Mouse (Mus musculus): Measurements from ENCODE around the gene Casc1.
"Not testable (repeated sequence)": the region's sequence is repeated elsewhere in the genome, so short reads cannot be mapped to it uniquely, and the experiment has no call there.

Casc1 gene

DNA sequence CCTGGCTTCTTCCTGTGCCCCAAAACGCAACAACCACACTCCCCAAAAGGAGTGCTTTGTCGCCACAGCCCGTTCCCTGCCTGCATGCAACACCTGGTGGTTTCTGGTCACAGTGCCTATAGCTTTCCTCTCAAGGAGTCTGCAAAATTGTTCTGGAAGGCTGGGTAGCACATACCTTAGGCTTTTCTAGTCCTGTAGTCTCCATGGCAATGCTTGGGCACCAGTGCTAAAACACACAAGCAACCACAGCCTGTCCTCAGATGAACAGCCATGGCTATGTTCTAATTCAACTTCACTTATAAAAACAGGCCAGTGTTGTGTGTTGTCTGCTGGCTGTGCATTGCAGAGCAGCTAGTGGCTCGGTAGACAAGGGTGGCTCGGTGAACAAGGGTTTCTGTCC, 74.0 kb downstream of the Casc1 start:
- DNase-seq (ENCODE audit: low spot score in 2 of 2), result no peak

- no peak for DNase-seq (ENCODE audit: low spot score in 2 of 2)
These were observed 75.0 kb downstream of the Casc1 start for GRCm38 (mm10) chr6:145135804-145136203.

DNA sequence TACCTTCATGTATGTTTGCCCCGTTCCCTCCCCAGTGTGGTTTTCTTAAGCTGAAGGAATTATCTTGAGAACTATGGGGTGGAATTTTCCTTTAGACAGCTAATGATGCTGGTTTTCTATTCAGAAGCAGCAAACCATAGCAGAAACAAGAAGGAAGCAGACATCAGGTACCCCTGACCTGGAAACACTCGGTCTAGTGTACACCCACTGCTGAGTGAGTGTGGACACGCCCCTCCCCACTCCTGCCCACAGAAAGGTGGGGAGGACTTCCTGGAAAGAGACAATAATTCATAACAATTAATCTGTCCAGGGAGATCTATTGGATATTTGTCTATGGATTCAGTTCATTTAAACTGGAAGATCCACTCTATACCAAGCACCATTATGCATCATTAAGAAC, 75.5 kb downstream of the Casc1 start:
- no peak for DNase-seq (ENCODE audit: low spot score in 2 of 2)

DNA sequence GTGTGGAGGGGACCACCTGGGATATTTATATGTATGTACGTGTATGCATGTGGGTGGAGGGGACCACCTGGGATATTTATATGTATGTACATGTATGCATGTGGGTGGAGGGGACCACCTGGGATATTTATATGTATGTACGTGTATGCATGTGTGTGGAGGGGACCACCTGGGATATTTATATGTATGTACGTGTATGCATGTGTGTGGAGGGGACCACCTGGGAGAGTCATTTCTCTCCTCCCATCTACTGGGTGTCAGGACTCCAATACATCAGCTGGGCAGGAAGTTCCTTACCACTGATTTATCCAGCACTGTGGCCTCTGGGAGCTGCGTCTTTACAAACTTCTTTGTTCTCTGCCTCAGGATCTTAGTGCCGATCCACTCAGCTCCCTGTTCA, 77.8 kb downstream of the Casc1 start:
- DNase-seq (ENCODE audit: low spot score in 2 of 2), result not testable (repeated sequence)

- DNase-seq (ENCODE audit: low spot score in 2 of 2), result no peak
These were observed 78.8 kb downstream of the Casc1 start for GRCm38 (mm10) chr6:145131991-145132390.

GRCm38 (mm10) chr6:145129563-145129962, 81.2 kb downstream of the Casc1 start:
- no peak for DNase-seq (ENCODE audit: low spot score in 2 of 2)

DNA sequence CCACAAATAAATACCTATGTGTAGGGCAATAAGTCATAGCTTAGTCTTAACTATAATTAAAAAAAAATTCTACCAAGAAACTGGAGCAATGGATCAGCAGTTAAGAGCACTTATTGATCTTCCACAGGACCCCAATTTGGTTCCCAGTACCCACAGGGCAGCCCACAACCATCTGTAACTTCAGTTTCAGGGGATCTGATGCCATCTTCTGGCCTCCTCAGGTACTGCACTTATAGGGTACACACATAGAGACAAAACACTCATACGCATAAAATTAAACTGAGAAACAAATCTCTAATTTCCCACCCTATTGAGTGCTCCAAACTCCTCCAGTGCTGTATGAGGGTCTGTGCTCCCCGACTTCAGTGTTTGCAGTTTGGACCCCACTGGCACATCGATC, 83.2 kb downstream of the Casc1 start:
- DNase-seq (ENCODE audit: low spot score in 2 of 2), result no peak

DNA sequence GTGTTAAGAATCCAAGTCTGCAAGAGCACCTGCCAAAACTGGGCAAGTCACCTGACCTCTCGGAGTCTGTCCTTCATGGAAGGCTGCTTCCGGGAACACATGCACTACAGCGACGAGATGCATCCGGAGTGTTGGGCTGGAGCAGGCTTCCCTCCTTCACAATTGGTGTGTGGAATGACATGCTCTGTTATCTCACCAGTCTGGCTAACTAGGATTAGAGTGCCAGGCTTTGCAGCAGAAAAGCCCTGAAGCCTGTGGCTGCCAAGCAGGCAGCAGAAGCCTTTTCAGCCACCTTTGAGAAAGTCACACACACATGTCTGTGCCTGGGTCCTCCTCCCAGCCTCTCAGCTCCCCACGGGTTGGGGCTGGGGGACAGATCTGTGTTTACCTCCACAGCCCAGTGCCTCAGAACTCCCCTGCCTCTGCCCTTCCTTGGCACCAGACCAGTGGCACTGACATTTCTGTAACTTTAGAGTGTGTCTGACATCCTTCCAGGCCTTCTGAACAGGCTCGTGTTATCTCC, 85.2 kb downstream of the Casc1 start:
- no peak for DNase-seq (ENCODE audit: low spot score in 2 of 2)

All from right cerebral cortex, adult 2 months (tissue).